Mouse (Mus musculus) kidney, adult 11 months (tissue): Measurements from ENCODE around the gene Cbln3.
A peak's percentile ranks its signal among the peaks of the same experiment; 100 is the strongest.

Source experiments
- DNase-seq: peaks from one replicate; pipeline ENCODE4 v3.0.0; 2022

The Cbln3 gene

GRCm38 (mm10) chr14:55878316-55878940 lies 5.8 kb downstream of the Cbln3 start:
- DNase-seq: no peak

GRCm38 (mm10) chr14:55877469-55878315 lies 6.5 kb downstream of the Cbln3 start:
- no peak for DNase-seq

GRCm38 (mm10) chr14:55873714-55874683 lies 10.2 kb downstream of the Cbln3 start:
- peak; percentile 62 for DNase-seq

- no peak for DNase-seq
These were observed 10.9 kb downstream of the Cbln3 start for GRCm38 (mm10) chr14:55873242-55873713.

- DNase-seq: no peak
These were observed 11.6 kb downstream of the Cbln3 start for GRCm38 (mm10) chr14:55872551-55872950.

GRCm38 (mm10) chr14:55872039-55872438 lies 12.2 kb downstream of the Cbln3 start:
- no peak for DNase-seq

- DNase-seq: no peak
These were observed 14.7 kb downstream of the Cbln3 start for GRCm38 (mm10) chr14:55869538-55869937.

- DNase-seq: no peak
These were observed 15.8 kb downstream of the Cbln3 start for GRCm38 (mm10) chr14:55868230-55869026.

- no peak for DNase-seq
These were observed 17.2 kb downstream of the Cbln3 start for GRCm38 (mm10) chr14:55866962-55867361.

- peak; percentile 69 for DNase-seq
These were observed 20.4 kb downstream of the Cbln3 start for GRCm38 (mm10) chr14:55863773-55864172.

- DNase-seq: no peak
These were observed 21.2 kb downstream of the Cbln3 start for GRCm38 (mm10) chr14:55862970-55863369.

- DNase-seq: no peak
These were observed 22.0 kb downstream of the Cbln3 start for GRCm38 (mm10) chr14:55862186-55862585.

- DNase-seq: no peak
These were observed 26.6 kb downstream of the Cbln3 start for GRCm38 (mm10) chr14:55857588-55857987.

GRCm38 (mm10) chr14:55855101-55855561 lies 29.1 kb downstream of the Cbln3 start:
- DNase-seq: no peak

GRCm38 (mm10) chr14:55854406-55855100 lies 29.6 kb downstream of the Cbln3 start:
- DNase-seq: no peak

GRCm38 (mm10) chr14:55853621-55854285 lies 30.4 kb downstream of the Cbln3 start, which contains the start of gene Nynrin:
Gene Nynrin, plus strand, starts transcription at chr14:55854010.
- no peak for DNase-seq

- DNase-seq: no peak
These were observed 31.3 kb downstream of the Cbln3 start for GRCm38 (mm10) chr14:55852646-55853551.

GRCm38 (mm10) chr14:55850885-55851284 lies 33.3 kb downstream of the Cbln3 start:
- DNase-seq: no peak

- no peak for DNase-seq
These were observed 38.5 kb downstream of the Cbln3 start for GRCm38 (mm10) chr14:55845506-55846294.
